Mouse (Mus musculus) neural tube, embryonic 13.5 days (tissue): ENCODE data around the gene Pon2. TPM values are rescaled to one million over a fixed set of nuclear protein-coding genes. Genes with fewer than 3 reads are reported as not detected.

ENCODE experiments used
- ATAC-seq: fragments of 200-750 bp; cut with Nextera tagmentation; 2 replicates; pipeline ENCODE4 v1.8.0; 2017; ENCODE audit warnings: low read depth, mild to moderate bottlenecking, moderate TSS enrichment, moderate library complexity
- H3K27ac ChIP-seq: fragments of 300-500 bp; sonication (generic); replicated peaks from 2 replicates; pipeline ENCODE4 v1.5.1; 2015; ENCODE audit warnings: moderate library complexity, mild to moderate bottlenecking, inconsistent platforms
- H3K27me3 ChIP-seq: fragments of 300-500 bp; sonication (generic); 2 replicates; pipeline ENCODE4 v1.6.1; 2015; ENCODE audit warnings: mild to moderate bottlenecking, inconsistent platforms
- H3K36me3 ChIP-seq: fragments of 300-500 bp; sonication (generic); 2 replicates; pipeline ENCODE4 v1.6.1; 2015; ENCODE audit warnings: mild to moderate bottlenecking, inconsistent platforms
- H3K4me1 ChIP-seq: fragments of 300-500 bp; sonication (generic); replicated peaks from 2 replicates; pipeline ENCODE4 v1.6.1; 2015; ENCODE audit warnings: inconsistent platforms
- H3K4me2 ChIP-seq: fragments of 300-500 bp; sonication (generic); 2 replicates; pipeline ENCODE4 v1.6.1; 2015; ENCODE audit warnings: inconsistent platforms, mild to moderate bottlenecking, moderate library complexity
- H3K4me3 ChIP-seq: fragments of 300-500 bp; sonication (generic); 2 replicates; pipeline ENCODE4 v1.5.1; 2015; ENCODE audit warnings: mild to moderate bottlenecking, inconsistent platforms
- H3K9ac ChIP-seq: fragments of 300-500 bp; sonication (generic); 2 replicates; pipeline ENCODE4 v1.6.1; 2015; ENCODE audit warnings: moderate library complexity, mild to moderate bottlenecking, inconsistent platforms
- H3K9me3 ChIP-seq: fragments of 300-500 bp; sonication (generic); 2 replicates; pipeline ENCODE4 v1.6.1; 2016; ENCODE audit warnings: inconsistent platforms
- WGBS: fragments of 180-500 bp; shearing (Covaris S2); methylation state at CpG from one replicate; pipeline ENCODE4 v1.1.7; 2015; 5-methylcytosine and 5-hydroxymethylcytosine counted together
- polyA plus RNA-seq: library from polyadenylated mRNA; unstranded; fragments of >200 nt; fragmentation: Nextera tagmentation; extraction: Ambion mirVana; gene quantifications from 2 replicates; pipeline ENCODE4 v1.2.1, GENCODE M21; 2015

Gene Pon2
- polyA plus RNA-seq, 1 experiment from 2014 or later = 35.4 TPM

GRCm38 (mm10) chr6:5310491-5310890 is 12.2 kb upstream of the Pon2 start:
- no peak overlapping the region for H3K9ac ChIP-seq
- no peaks in the 10 kb centered on the region for H3K36me3 ChIP-seq
- H3K9me3 ChIP-seq = no peaks in the 10 kb centered on the region
- ATAC-seq = no peak
- no peaks in the 10 kb centered on the region for H3K27me3 ChIP-seq
- no peaks in the 10 kb centered on the region for H3K4me1 ChIP-seq
- WGBS = 92% methylated on average over 3 of the region's 3 CpGs
- H3K4me2 ChIP-seq = no peak overlapping the region
- no peak overlapping the region for H3K27ac ChIP-seq
- H3K4me3 ChIP-seq = no peak overlapping the region

GRCm38 (mm10) chr6:5309595-5310197 is 11.4 kb upstream of the Pon2 start:
- no peak overlapping the region for H3K9ac ChIP-seq
- no peaks in the 10 kb centered on the region for H3K36me3 ChIP-seq
- H3K4me2 ChIP-seq = no peak overlapping the region
- ATAC-seq = no peak
- no peaks in the 10 kb centered on the region for H3K4me1 ChIP-seq
- no peaks in the 10 kb centered on the region for H3K9me3 ChIP-seq
- no peaks in the 10 kb centered on the region for H3K27me3 ChIP-seq
- H3K4me3 ChIP-seq = no peak overlapping the region
- no peak overlapping the region for H3K27ac ChIP-seq
- 80% methylated on average over 7 of the region's 7 CpGs for WGBS

DNA sequence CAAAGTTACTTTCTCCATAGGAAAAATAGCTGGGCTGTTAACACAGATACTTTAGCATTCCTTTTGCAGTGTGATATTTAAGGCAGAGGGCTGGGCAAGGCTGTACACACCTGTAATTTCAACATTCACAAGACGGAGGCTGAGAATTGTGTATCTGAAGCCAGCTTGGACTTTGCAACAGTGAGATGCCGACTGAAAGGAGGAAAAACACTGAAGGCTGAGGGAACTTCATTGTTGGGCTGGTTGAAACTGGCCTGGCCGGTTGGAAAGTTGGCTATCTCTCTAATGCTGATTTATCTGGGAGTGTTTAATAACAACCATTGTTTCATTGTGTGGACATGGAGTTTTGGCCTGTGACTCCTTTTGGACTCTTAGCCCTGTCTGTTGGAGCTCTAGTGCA is 7.7 kb upstream of the Pon2 start:
- no peak for ATAC-seq
- 84% methylated on average over 3 of the region's 3 CpGs for WGBS

DNA sequence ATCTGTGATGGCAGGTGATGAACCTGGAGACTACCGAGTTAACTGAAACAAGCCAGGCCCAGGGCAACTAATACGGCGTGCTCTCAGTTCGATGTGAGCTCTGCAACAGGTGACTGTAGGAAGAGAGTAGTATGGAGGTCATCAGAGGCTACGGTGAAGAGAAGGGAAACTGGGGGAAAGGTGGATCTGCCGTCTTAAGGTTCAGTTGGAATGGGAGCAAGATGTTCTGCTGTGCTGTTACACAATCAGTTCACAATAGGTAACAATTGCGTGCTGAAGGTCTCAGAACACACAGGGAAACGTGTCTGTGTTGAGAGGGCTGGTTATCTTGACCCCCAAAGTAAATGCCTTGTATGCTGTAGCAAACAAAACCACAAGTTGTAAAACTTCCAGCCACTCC is 6.7 kb upstream of the Pon2 start:
- ATAC-seq = no peak
- Histone ChIP-seq H3K9me3 (no peaks in the 10 kb centered on the region), H3K4me2 (no peak overlapping the region), H3K4me1 (no peaks in the 10 kb centered on the region), H3K36me3 (no peaks in the 10 kb centered on the region), H3K27ac (no peak overlapping the region), H3K27me3 (peaks cover 3% of the 10 kb centered on the region; the same call in 1 of the 2 replicates), H3K9ac (no peak overlapping the region), H3K4me3 (no peak overlapping the region)
- 86% methylated on average over 8 of the region's 8 CpGs for WGBS

More for the DNA sequence above, 7.7 kb upstream of the Pon2 start:
- no peaks in the 10 kb centered on the region for H3K27me3 ChIP-seq
- no peak overlapping the region for H3K4me2 ChIP-seq
- H3K9ac ChIP-seq = no peak overlapping the region
- no peaks in the 10 kb centered on the region for H3K9me3 ChIP-seq
- H3K4me1 ChIP-seq = no peaks in the 10 kb centered on the region
- no peak overlapping the region for H3K27ac ChIP-seq
- H3K4me3 ChIP-seq = no peak overlapping the region
- H3K36me3 ChIP-seq = no peaks in the 10 kb centered on the region

DNA sequence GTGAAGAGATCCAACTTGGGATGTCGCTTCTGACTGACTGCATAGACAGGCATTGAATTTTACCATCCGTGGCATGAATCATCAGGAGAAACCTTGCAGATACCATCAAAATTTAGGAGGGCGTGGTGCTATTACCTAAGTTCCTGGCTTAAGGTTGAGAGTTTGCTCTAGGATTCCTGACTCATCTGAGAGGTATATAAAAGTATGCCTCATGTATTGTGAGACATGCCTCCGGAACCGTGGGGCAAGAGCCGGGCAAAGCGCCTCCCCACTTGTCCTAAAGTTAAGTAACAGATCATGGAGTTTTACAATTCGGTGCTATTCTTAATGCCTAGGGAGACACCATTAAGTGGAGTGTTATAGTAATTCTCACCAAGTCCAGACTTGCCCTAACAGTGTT is 2.4 kb upstream of the Pon2 start:
- no peak overlapping the region for H3K4me2 ChIP-seq
- no peak overlapping the region for H3K27ac ChIP-seq
- ATAC-seq = no peak
- H3K9me3 ChIP-seq = no peaks in the 10 kb centered on the region
- H3K9ac ChIP-seq = no peak overlapping the region
- peaks cover 13% of the 10 kb centered on the region; the same call in 1 of the 2 replicates for H3K27me3 ChIP-seq
- no peaks in the 10 kb centered on the region for H3K36me3 ChIP-seq
- peaks cover 12% of the 10 kb centered on the region for H3K4me1 ChIP-seq
- 98% methylated on average over 8 of the region's 8 CpGs for WGBS
- no peak overlapping the region for H3K4me3 ChIP-seq

- no peaks in the 10 kb centered on the region for H3K9me3 ChIP-seq
- H3K27ac ChIP-seq = no peak overlapping the region
- 69% methylated on average over 5 of the region's 5 CpGs for WGBS
- no peak overlapping the region for H3K4me2 ChIP-seq
- H3K36me3 ChIP-seq = no peaks in the 10 kb centered on the region
- peaks cover 12% of the 10 kb centered on the region for H3K4me1 ChIP-seq
- ATAC-seq = no peak
- peaks cover 13% of the 10 kb centered on the region; the same call in 1 of the 2 replicates for H3K27me3 ChIP-seq
- no peak overlapping the region for H3K9ac ChIP-seq
- no peak overlapping the region for H3K4me3 ChIP-seq
These were observed 1.3 kb upstream of the Pon2 start for GRCm38 (mm10) chr6:5299561-5299960.

- peak; percentile 66 for ATAC-seq
- H3K4me3 ChIP-seq = peak overlapping the region; percentile 59
- H3K27ac ChIP-seq = peak overlapping the region; percentile 77
- peak overlapping the region; percentile 71 for H3K9ac ChIP-seq
- WGBS = 6% methylated on average over 24 of the region's 25 CpGs
- peak overlapping the region; percentile 88 for H3K4me2 ChIP-seq
- no peaks in the 10 kb centered on the region for H3K9me3 ChIP-seq
- H3K27me3 ChIP-seq = peaks cover 13% of the 10 kb centered on the region; the same call in 1 of the 2 replicates
- no peaks in the 10 kb centered on the region for H3K36me3 ChIP-seq
- H3K4me1 ChIP-seq = peaks cover 12% of the 10 kb centered on the region
These were observed 749 bp downstream of the Pon2 start for GRCm38 (mm10) chr6:5297321-5298091.

GRCm38 (mm10) chr6:5296067-5296466 is 2.2 kb downstream of the Pon2 start:
- H3K4me2 ChIP-seq = no peak overlapping the region
- peaks cover 13% of the 10 kb centered on the region; the same call in 1 of the 2 replicates for H3K27me3 ChIP-seq
- no peaks in the 10 kb centered on the region for H3K36me3 ChIP-seq
- no peak overlapping the region for H3K27ac ChIP-seq
- no peak for ATAC-seq
- WGBS = 95% methylated on average over 7 of the region's 7 CpGs
- H3K4me3 ChIP-seq = no peak overlapping the region
- no peaks in the 10 kb centered on the region for H3K9me3 ChIP-seq
- H3K9ac ChIP-seq = no peak overlapping the region
- H3K4me1 ChIP-seq = peaks cover 20% of the 10 kb centered on the region

DNA sequence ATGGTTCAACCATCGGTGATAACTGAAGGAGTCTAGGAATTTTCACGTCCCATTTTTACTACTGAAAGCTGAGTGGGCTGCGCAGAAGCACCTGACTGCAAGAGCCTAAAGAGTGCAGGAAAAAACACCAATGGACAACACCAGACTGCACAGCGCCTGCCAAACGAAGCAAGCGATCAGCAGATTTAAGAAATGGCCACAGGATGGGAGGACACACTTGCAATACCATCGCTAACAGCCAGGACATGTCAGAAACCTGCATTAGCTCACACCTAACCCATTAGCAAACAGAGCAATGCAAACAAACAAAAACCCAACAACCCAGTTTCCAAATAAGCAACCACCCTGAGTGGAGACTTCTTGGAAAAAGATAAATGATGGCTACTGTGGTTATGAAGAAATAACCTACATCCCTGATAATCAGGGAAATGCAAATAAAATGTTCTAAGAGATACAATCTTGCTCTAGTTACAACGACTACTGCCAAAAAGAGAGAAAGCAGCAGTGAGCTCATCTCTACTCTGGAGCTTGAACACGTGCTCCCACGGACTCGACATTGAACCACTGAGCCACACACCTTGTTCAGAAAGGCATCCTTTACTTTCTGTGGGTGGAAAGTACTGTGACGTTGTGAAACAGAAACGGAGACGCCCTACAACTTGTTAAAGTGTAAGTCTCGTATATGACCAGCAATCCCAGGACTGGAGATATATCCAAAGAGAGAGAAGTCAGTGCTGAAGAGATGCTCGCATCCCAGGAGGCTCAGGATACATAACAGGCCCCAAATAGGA is 3.4 kb downstream of the Pon2 start:
- Histone ChIP-seq H3K4me2 (no peak overlapping the region), H3K9me3 (no peaks in the 10 kb centered on the region), H3K27me3 (peaks cover 10% of the 10 kb centered on the region; the same call in 1 of the 2 replicates), H3K4me1 (peaks cover 32% of the 10 kb centered on the region), H3K36me3 (no peaks in the 10 kb centered on the region), H3K9ac (no peak overlapping the region), H3K27ac (no peak overlapping the region), H3K4me3 (no peak overlapping the region)
- 95% methylated on average over 16 of the region's 16 CpGs for WGBS
- no peak for ATAC-seq

- Histone ChIP-seq H3K27me3 (peaks cover 7% of the 10 kb centered on the region; the same call in 1 of the 2 replicates), H3K9me3 (no peaks in the 10 kb centered on the region), H3K4me3 (no peak overlapping the region), H3K9ac (no peak overlapping the region), H3K4me1 (peaks cover 29% of the 10 kb centered on the region), H3K4me2 (no peak overlapping the region), H3K27ac (no peak overlapping the region), H3K36me3 (no peaks in the 10 kb centered on the region)
- no peak for ATAC-seq
- 83% methylated on average over 5 of the region's 5 CpGs for WGBS
These were observed 5.4 kb downstream of the Pon2 start for GRCm38 (mm10) chr6:5292841-5293240.

DNA sequence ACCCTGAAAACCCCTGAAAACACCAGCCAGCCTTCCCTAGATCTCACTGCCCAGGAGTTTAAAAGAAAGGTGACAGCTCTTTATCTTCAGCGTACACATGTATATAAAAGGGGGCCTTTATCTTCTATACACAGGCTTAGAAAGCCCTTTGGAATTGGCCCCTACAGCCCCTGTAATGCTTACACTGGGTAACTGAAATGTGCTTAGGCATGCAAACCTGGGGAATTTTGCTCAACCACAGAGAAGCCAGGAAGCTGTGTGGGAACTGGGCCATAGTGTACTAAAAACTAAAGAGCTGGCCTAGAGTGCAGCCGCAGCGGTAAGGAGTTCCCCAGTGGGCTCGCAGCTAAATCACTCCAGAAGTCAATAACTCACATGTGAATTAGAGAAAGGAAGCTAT is 6.8 kb downstream of the Pon2 start:
- Histone ChIP-seq H3K4me2 (no peak overlapping the region), H3K4me1 (peaks cover 20% of the 10 kb centered on the region), H3K9me3 (no peaks in the 10 kb centered on the region), H3K9ac (no peak overlapping the region), H3K36me3 (no peaks in the 10 kb centered on the region), H3K27ac (no peak overlapping the region), H3K4me3 (no peak overlapping the region), H3K27me3 (no peaks in the 10 kb centered on the region)
- WGBS = 48% methylated on average over 4 of the region's 4 CpGs
- no peak for ATAC-seq

- Histone ChIP-seq H3K4me2 (no peak overlapping the region), H3K4me3 (no peak overlapping the region), H3K4me1 (peaks cover 21% of the 10 kb centered on the region), H3K27ac (no peak overlapping the region), H3K9ac (no peak overlapping the region), H3K27me3 (no peaks in the 10 kb centered on the region), H3K36me3 (no peaks in the 10 kb centered on the region), H3K9me3 (no peaks in the 10 kb centered on the region)
- no peak for ATAC-seq
- WGBS = 74% methylated on average over 5 of the region's 5 CpGs
These were observed 10.3 kb downstream of the Pon2 start for GRCm38 (mm10) chr6:5287919-5288318.
